Mouse (Mus musculus) kidney, adult 8-10 months (tissue): Measurements from ENCODE around the gene Srrm3.
A peak's percentile ranks its signal among the peaks of the same experiment; 100 is the strongest.

Experiments used
- DNase-seq, 2 experiments: peaks; one replicate each; pipeline ENCODE4 v3.0.0; 2022

Gene Srrm3

DNA sequence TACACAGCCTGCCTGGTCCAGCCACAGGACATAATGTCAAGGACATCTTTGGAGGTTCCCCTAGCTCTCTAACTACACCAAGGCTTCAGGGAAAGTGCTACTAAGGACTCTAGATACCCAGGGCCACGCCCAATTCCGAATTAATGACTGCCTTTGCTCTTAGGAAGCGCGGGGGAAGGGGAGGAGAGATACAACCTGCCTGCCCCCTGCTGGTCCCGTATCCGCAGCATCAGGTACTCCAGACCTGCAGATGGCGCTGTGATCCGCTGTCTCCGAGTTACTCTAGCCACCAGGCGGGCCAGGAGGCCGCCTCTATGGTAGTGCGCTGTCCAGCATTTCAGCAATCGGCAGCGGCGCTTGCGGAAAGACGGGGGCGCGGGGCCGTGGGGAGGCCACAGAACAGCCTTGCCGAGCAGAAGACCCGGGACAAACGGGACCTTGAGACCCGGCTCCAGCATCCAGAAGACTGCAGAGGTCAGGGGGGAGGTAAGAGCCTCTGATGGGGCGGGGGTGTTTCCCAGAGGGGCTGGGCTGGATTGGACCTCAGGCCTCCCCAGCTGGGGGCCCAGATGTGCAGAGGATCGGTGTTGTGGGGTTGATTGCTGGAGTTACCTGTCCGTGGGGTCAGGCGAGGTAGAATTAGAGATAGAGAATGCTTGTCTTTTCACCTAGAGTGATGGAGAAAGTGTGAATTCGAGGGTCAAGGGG lies at the start of gene Srrm3:
Gene Srrm3 (plus strand): TSS at position 336 of the 708 bp plus-strand sequence.
- peak; percentile 73 to 89 for DNase-seq

DNA sequence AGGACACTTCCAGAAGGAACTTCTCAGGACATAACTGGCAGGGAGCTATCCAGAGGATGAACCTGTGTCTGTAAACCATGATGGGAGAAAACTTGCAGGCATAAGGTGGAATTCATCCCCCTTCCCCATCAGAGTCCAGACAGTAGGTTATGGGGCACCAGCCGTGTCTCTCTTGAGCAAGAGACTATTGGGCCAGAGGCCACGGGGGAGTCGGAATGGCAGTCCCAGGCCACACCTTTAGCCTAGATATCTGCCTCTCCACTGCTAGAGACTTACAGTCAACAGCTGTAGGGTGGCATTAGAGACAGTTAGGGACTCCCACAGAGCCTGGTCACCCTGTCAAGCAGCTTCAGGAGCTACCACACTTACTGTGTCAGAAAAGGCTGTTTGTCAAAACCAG lies 44.8 kb upstream of the Srrm3 start:
- DNase-seq = no peak

GRCm38 (mm10) chr5:135763526-135763925 lies 43.2 kb upstream of the Srrm3 start:
- DNase-seq = peak in 1 of 2 experiments; percentile 75

GRCm38 (mm10) chr5:135764971-135765370 lies 41.7 kb upstream of the Srrm3 start:
- DNase-seq = no peak

- DNase-seq = no peak
These were observed 34.2 kb upstream of the Srrm3 start for GRCm38 (mm10) chr5:135772519-135772918.

- peak; percentile 48 to 55 for DNase-seq
These were observed 30.1 kb upstream of the Srrm3 start for GRCm38 (mm10) chr5:135776546-135776945.

GRCm38 (mm10) chr5:135777796-135778470 lies 28.8 kb upstream of the Srrm3 start, which contains the start of gene Styxl1:
TSS of gene Styxl1 (minus strand) at chr5:135778385.
- no peak for DNase-seq

GRCm38 (mm10) chr5:135778471-135779445 lies 27.9 kb upstream of the Srrm3 start, which contains the start of gene Mdh2:
TSS of gene Mdh2 (plus strand) at chr5:135778480.
- peak; percentile 100 for DNase-seq

DNA sequence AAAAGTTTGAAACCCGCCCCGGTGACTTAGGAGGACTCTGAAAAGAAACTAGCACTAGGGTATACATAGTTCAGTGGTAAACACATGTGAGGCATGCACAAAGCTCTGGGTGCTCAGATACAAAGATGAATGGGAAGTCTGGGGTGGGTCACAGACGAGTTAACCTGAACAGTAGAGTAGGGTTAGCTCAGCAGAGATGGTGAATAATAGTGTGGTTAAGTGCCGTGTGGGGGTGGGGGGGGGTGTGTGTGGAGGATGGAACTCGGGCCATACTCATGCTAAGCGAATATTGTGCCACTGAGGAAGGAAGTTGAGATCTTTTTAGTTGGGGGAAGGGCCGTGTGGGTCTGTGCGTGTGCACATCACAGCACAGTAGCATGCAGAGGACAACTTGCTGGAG lies 26.4 kb upstream of the Srrm3 start:
- no peak for DNase-seq

DNA sequence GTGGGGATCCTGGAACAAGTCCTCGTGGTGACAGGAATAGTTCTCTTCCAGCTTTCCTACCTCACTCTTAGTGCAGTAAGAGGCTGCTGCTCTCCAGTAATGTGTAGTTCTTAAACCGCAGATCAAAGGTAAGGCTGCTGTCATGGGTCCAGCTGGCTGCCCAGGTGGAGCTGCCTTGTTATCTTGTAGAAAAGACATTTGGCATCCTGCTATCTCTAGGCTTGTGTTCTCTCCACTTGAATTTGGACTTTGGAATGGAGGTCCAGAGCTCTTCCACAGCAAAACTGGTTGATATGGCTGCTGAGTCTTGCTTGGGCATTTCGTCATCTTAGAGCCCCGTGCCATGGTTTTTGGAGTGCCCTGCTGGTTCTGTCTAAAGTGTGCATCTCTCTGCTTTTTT lies 23.8 kb upstream of the Srrm3 start:
- no peak for DNase-seq

DNA sequence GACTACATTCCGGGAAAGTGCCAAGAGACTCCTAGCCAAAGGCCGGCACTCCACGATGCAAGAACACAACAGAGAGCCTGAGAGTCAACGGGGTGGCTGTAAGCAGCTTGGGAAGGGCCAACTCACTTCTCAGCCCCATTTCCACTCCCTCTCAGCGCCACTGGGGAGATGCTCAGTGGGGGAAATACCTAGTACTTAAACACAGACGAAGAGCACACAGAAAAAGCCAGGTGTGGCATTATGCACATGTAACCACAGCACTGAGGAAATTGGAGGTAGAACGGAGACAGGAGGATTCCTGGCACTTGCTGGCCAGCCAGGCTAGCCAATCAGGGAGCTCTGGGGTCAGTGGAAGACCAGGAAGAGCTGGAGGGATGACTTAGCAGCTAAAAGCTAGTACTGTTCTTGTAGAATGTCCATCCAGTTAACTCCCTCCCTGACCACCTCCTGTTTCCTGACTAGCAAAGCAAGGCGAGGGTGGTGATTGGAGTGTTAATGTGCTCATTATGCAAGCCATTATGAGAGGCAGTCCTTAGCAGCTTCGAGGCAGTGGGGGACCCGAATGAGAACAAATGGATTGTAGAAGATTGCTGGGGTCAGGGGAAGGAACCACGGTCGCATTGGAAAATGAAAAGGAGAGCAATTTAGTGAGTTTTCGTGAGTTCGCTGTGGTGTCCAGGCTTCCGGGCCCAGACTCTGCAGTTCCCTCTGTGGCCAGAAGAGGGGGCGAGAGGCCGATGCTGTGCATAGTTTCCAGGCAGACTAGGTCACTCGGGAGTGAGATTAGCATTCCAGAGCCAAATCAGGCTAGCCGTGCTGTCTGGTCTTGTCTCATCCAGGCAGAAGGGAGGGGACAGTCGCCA lies 12.5 kb upstream of the Srrm3 start:
- peak; percentile 64 to 88 for DNase-seq

GRCm38 (mm10) chr5:135794859-135795181 lies 11.9 kb upstream of the Srrm3 start:
- DNase-seq = no peak

GRCm38 (mm10) chr5:135799746-135800145 lies 6.9 kb upstream of the Srrm3 start:
- DNase-seq = peak in 1 of 2 experiments; percentile 29

DNA sequence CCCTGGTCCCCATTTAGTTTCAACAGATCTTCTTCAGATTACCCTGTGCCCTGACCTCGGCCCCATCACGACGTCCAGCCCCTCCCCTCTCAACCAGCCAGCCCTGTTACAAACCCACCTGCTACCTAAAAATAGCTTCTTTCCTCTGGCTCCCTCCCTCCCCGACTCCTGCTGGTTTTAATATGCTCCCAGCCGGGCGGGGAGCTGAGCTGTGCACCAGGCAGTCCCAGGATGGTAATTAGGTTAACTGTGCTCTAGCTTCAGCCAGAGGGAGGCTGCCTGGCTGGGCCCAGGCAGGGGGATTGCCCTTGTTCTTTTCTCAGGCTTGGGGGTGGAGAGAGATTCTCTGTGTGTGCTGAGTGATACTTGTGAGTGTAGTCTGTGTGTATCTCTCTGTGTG lies 5.8 kb upstream of the Srrm3 start:
- no peak for DNase-seq

DNA sequence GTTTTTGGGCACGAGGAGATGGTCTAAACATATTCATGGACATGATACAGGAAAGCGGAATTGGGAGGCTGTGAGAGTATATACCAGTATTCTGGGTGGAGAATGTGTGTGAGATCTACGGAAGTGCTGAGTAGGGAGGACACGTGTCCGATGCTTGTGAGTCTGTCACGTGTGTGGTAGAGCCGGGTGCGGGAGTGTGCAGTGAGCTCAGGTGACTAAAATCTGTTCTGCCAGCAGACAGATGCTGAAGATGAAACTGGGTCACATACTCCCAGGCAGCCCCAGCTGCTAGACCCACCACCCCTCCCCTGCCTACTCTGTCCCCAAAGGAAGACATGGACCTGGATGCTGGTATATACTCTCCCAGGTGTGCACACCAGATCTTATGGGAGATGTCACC lies 4.0 kb upstream of the Srrm3 start:
- DNase-seq = no peak

DNA sequence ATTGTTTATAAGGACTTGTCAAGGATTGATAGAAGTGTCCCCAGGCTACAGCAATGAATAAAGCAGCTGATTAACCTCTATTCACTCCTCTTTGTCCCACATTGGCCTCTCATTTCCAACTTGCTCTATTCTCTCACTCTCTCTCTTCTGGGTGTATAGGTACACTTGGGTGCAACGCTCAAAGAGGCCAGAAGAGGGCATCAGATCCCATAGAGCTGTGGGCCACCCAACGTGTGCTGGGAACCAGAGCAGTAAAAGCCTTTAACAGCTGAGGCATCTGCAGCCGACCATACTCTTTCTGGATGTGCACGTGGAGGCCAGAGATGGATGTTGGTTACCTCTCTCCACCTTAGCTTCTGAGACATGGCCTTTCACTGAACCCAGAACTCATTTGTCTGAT lies 3.6 kb upstream of the Srrm3 start:
- DNase-seq = no peak

DNA sequence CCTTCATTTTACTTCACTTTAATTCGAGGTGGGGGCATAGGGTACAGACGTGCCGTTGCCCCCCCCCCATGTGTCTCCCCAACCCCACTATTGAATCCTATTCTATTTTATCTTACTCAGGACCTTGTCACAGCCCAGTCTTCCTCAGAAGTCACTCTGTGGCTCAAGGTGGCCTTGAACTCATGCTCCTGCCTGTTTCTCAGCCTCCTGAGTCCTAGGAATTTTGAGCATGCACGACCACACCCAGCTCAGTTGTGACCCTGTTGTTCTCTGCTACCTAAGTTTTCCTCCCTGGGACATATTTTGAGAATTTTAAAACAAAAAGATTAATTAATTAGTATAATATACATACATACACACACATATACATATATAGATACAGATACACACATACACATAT lies 3.0 kb upstream of the Srrm3 start:
- no peak for DNase-seq

DNA sequence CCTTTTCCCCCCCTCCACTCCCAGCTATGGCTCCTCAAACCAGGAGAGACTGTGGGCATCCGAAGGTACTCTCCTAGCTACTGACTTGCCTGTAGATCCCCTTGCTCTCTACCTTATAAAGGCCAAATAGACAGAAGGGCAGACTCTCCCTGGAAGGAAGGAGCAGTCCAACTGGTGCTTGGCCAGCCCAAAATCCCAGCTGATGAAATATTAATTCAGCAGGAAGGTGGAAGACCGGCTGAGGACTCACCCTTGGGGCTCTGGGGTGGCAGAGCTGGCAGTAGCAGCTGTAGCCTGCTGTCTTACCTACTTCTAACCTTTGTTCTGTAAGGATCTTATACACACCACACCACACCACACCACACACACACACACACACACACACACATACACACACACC lies 2.0 kb upstream of the Srrm3 start:
- DNase-seq = no peak

GRCm38 (mm10) chr5:135807263-135807637 lies 560 bp downstream of the Srrm3 start:
- no peak for DNase-seq

- no peak for DNase-seq
These were observed 6.3 kb downstream of the Srrm3 start for GRCm38 (mm10) chr5:135812991-135813390.

GRCm38 (mm10) chr5:135818491-135818890 lies 11.8 kb downstream of the Srrm3 start:
- DNase-seq = no peak

GRCm38 (mm10) chr5:135822316-135822944 lies 15.7 kb downstream of the Srrm3 start:
- DNase-seq = no peak
